Mouse (Mus musculus) CH12.LX (cell line): Measurements from ENCODE around the gene Abcf2.

ENCODE experiments used
- CTCF ChIP-seq, 2 experiments: IDR thresholded peaks in 1 of 2; conservative IDR thresholded peaks in 1 of 2; 2 replicates each; pipeline ENCODE4 v1.5.1; 2011 to 2012; ENCODE audit warnings: low read depth in 2 of 2, low read length in 2 of 2, improper control_type of control experiment in 1 of 2, inconsistent platforms in 1 of 2, mild to moderate bottlenecking in 1 of 2, moderate library complexity in 1 of 2
- EP300 ChIP-seq: IDR thresholded peaks from 2 replicates; pipeline ENCODE4 v1.6.1; 2011; ENCODE audit warnings: low read length, improper control_type of control experiment
- ETS1 ChIP-seq: conservative IDR thresholded peaks from 2 replicates; pipeline ENCODE4 v1.6.1; 2012; ENCODE audit warnings: low read depth, mild to moderate bottlenecking, inconsistent platforms, low read length, improper control_type of control experiment, moderate library complexity
- HCFC1 ChIP-seq: IDR thresholded peaks from 2 replicates; pipeline ENCODE4 v1.6.1; 2012; ENCODE audit warnings: low read depth, mild to moderate bottlenecking, inconsistent platforms, low read length, improper control_type of control experiment
- MAZ ChIP-seq: IDR thresholded peaks from 2 replicates; pipeline ENCODE4 v1.6.1; 2012; ENCODE audit warnings: low read depth, mild to moderate bottlenecking, inconsistent platforms, low read length, improper control_type of control experiment, moderate library complexity
- POLR2A ChIP-seq: IDR thresholded peaks from 2 replicates; pipeline ENCODE4 v1.6.1; 2011; ENCODE audit warnings: low read depth, mild to moderate bottlenecking, improper control_type of control experiment, low read length
- RAD21 ChIP-seq: IDR thresholded peaks from 2 replicates; pipeline ENCODE4 v1.6.1; 2011; ENCODE audit warnings: low read depth, mild to moderate bottlenecking, low read length, improper control_type of control experiment, moderate library complexity
- TCF12 ChIP-seq: IDR thresholded peaks from 2 replicates; pipeline ENCODE4 v1.6.1; 2014; ENCODE audit warnings: low read depth, mild to moderate bottlenecking, inconsistent platforms, low read length, improper control_type of control experiment

DNA sequence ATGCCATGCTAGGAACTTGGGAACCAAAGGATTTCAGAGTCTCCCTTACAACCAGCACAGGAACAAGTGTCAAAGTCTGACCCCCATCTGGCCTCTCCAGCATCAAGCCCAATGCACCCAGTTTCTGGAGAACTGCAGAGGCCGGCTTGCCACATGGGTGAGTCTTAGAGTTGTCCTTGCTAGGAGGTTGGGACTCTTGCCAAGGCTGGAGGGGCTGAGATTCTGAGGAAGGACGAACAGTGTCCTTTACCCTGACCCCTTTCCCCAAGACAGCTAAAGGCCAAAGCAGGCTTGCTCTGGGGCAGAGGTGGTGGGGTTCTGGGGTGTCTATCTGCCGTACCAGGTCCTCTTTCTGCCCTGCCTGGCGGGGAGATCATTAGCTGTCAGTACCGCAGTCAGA is 40.8 kb downstream of the Abcf2 start:
- TF ChIP-seq TCF12, result no peak
- TF ChIP-seq CTCF (conservative IDR thresholded peaks at IDR 0.05 in 1 of 2, IDR thresholded peaks at IDR 0.05 in 1 of 2; ENCODE audit: low read depth in 2 of 2, low read length in 2 of 2), result no peak
- TF ChIP-seq EP300, result no peak
- TF ChIP-seq POLR2A, result no peak
- TF ChIP-seq RAD21, result no peak
- TF ChIP-seq HCFC1, result no peak
- TF ChIP-seq MAZ, result no peak
- TF ChIP-seq ETS1, result no peak
